Mouse (Mus musculus) midbrain, embryonic 11.5 days (tissue): ENCODE measurements around the gene Cd79a. TPM values are rescaled to one million over a fixed set of nuclear protein-coding genes. Genes with fewer than 3 reads are reported as not detected.

ENCODE experiments used
- ATAC-seq: fragments of 200-750 bp; cut with Nextera tagmentation; 2 replicates; pipeline ENCODE4 v1.8.0; 2017; ENCODE audit warnings: moderate TSS enrichment, moderate library complexity; ENCODE audit not compliant: low FRiP score
- DNase-seq: peaks from one replicate; pipeline ENCODE4 v3.0.0; 2015; ENCODE audit warnings: low spot score; ENCODE audit errors: missing footprints
- H3K27ac ChIP-seq: fragments of 300-500 bp; sonication (generic); 2 replicates; pipeline ENCODE4 v1.5.1; 2014; ENCODE audit warnings: low read depth, low read length
- H3K27me3 ChIP-seq: fragments of 300-500 bp; sonication (generic); 2 replicates; pipeline ENCODE4 v1.6.1; 2014; ENCODE audit warnings: mild to moderate bottlenecking, low read length, moderate library complexity, mixed read lengths; ENCODE audit not compliant: control insufficient read depth, insufficient read depth
- H3K36me3 ChIP-seq: fragments of 300-500 bp; sonication (generic); 2 replicates; pipeline ENCODE4 v1.6.1; 2014; ENCODE audit warnings: mild to moderate bottlenecking, low read length, moderate library complexity, mixed read lengths; ENCODE audit not compliant: control insufficient read depth, insufficient read depth
- H3K4me1 ChIP-seq: fragments of 300-500 bp; sonication (generic); 2 replicates; pipeline ENCODE4 v1.6.1; 2014; ENCODE audit warnings: low read length; ENCODE audit not compliant: control insufficient read depth, insufficient read depth
- H3K4me2 ChIP-seq: fragments of 300-500 bp; sonication (generic); 2 replicates; pipeline ENCODE4 v1.6.1; 2014; ENCODE audit warnings: mild to moderate bottlenecking, moderate library complexity
- H3K4me3 ChIP-seq: fragments of 300-500 bp; sonication (generic); 2 replicates; pipeline ENCODE4 v1.5.1; 2014; ENCODE audit warnings: low read depth, low read length
- H3K9ac ChIP-seq: fragments of 300-500 bp; sonication (generic); 2 replicates; pipeline ENCODE4 v1.6.1; 2014; ENCODE audit warnings: low read length
- H3K9me3 ChIP-seq: fragments of 300-500 bp; sonication (generic); 2 replicates; pipeline ENCODE4 v1.6.1; 2016; ENCODE audit warnings: low read length; ENCODE audit not compliant: control insufficient read depth
- WGBS: fragments of 180-500 bp; shearing (Covaris S2); extraction: QIAGEN DNeasy Blood & Tissue Kit; methylation state at CpG from one replicate; pipeline ENCODE4 v1.1.7; 2014; 5-methylcytosine and 5-hydroxymethylcytosine counted together
- polyA plus RNA-seq: library from polyadenylated mRNA; unstranded; fragments of >200 nt; fragmentation: Nextera tagmentation; extraction: Ambion mirVana; gene quantifications from 2 replicates; pipeline ENCODE4 v1.2.1, GENCODE M21; 2014

The Cd79a gene
- polyA plus RNA-seq, 1 experiment from 2014 or later = 0.12 TPM

DNA sequence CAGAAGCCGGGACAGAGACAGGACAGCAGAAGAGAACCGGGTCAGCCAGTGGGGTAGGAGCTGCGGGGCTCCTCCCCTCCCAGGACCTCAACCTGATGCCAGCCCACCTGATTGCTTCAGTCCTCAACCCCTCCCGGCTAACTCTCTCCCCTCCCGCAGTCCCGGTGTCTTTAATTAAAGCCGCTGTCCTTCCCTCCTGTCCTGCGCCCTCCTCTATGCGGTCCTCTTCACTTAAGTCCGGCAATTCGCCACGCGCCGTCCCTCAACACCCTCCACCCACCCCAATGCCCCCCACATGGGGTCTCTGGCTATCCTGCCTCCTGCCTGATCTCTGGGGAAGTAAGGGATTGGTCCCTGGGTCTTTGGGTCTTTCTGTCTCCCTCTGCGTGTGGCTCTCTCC is 34.5 kb downstream of the Cd79a start:
- DNase-seq (peak; percentile 91), ATAC-seq (no peak)
- under 1% methylated on average over 15 of the region's 15 CpGs for whole genome bisulfite sequencing
- H3K4me3 ChIP-seq = no peak overlapping the region
- no peaks in the 10 kb centered on the region for H3K36me3 ChIP-seq
- peaks cover 53% of the 10 kb centered on the region for H3K27me3 ChIP-seq
- H3K27ac ChIP-seq = no peak overlapping the region
- H3K4me1 ChIP-seq = peaks cover 16% of the 10 kb centered on the region
- H3K9ac ChIP-seq = no peak overlapping the region
- H3K9me3 ChIP-seq = no peaks in the 10 kb centered on the region
- peak overlapping the region; percentile 3; the same call in 1 of the 2 replicates for H3K4me2 ChIP-seq

- no peaks in the 10 kb centered on the region for H3K9me3 ChIP-seq
- peaks cover 78% of the 10 kb centered on the region for H3K27me3 ChIP-seq
- H3K4me2 ChIP-seq = peak overlapping the region; percentile 42
- no peak overlapping the region for H3K27ac ChIP-seq
- DNase-seq = peak; percentile 92
- 4% methylated on average over 6 of the region's 6 CpGs for WGBS
- no peaks in the 10 kb centered on the region for H3K36me3 ChIP-seq
- H3K9ac ChIP-seq = no peak overlapping the region
- ATAC-seq = no peak
- no peak overlapping the region for H3K4me3 ChIP-seq
- peaks cover 9% of the 10 kb centered on the region for H3K4me1 ChIP-seq
Measured at GRCm38 (mm10) chr7:24943641-24944040, 46.5 kb downstream of the Cd79a start.

DNA sequence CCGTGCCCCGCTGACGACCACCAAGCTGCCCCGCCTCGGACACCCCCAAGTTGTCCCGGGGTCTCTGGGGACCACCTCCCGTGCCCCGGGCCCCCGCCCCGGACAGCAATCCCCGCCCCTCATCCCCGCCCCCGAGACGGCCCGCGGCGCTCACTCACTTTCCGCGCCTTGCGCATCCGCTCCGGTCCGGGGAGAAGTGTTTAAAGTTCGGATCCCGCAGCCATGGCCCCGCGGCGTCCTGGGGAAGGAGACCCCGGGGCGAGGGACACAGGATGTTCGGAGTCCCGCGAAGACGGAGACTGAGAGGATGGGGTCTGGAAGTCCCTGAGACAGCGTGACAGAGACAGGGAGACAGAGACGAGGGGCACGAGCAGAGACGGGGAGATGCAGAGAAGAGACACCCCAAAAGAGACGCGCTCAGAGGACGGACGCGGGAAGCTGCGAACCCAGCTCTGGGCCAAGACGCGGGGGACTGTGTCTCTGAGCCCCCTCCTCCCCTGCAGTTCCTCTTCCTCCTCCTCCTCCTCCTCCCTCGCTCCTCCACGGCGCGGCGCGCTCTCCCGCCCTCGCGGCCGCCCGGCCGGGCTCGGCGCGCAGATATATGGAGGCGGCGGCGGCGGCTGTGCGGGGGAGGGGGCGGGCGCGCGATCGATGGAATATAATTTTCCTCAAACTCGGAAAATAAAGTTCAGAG is 47.2 kb downstream of the Cd79a start, which contains the start of gene Gm4881:
TSS of gene Gm4881 (minus strand) at position 238 of the 694 bp plus-strand sequence.
- Histone ChIP-seq H3K4me3 (peak within 1 kb of the TSS; percentile 22), H3K36me3 (no peaks in the 10 kb centered on the region), H3K27ac (no peak within 1 kb of the TSS), H3K9ac (no peak within 1 kb of the TSS; the same call in 1 of the 2 replicates), H3K4me2 (peak within 1 kb of the TSS; percentile 42), H3K9me3 (no peaks in the 10 kb centered on the region), H3K27me3 (peaks cover 84% of the 10 kb centered on the region), H3K4me1 (peaks cover 14% of the 10 kb centered on the region)
- DNase-seq (peak; percentile 90), ATAC-seq (no peak)
- under 1% methylated on average over 62 of the region's 72 CpGs for WGBS

DNA sequence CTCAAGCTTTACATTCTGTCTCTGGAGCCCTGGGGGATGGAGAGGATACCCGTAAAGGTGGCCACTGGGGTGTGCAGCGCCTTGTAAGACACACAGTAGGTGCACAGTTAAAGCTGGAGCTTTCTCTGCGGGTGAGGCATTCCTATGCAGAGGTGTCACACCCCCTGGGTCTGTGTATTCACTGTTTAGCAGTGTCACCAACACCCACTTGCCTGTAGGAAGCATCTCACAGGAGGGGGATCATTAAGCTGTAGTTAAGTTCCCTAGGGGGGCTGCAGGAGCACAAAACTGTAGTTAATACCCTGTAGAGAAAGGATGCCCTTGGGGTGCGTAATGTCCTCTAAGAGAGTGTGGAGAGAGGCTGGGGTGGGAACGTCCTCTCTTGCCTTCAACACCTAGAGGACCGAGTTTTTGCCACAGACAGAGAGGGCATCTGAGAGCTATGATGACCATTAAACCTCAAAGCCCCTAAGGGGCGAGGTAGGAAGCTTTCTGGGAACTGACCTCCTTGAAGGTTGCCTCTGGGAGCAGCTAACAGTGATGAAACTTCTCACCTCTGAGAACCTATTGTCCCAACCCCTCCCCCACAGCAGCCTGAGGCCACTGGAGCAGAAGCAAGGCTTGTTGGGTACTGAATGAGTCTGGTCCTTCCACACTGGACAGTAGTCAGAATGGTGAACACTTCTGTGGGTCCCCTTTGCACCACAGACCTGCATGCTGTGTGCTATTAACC is 50.3 kb downstream of the Cd79a start:
- Histone ChIP-seq H3K27ac (no peak overlapping the region), H3K9ac (no peak overlapping the region), H3K4me1 (peaks cover 31% of the 10 kb centered on the region), H3K36me3 (no peaks in the 10 kb centered on the region), H3K4me3 (no peak overlapping the region), H3K4me2 (no peak overlapping the region), H3K9me3 (no peaks in the 10 kb centered on the region), H3K27me3 (peaks cover 84% of the 10 kb centered on the region)
- ATAC-seq (no peak), DNase-seq (peak; percentile 86)
- 2% methylated on average over 7 of the region's 7 CpGs for WGBS

GRCm38 (mm10) chr7:24948774-24949173 is 51.6 kb downstream of the Cd79a start:
- ATAC-seq (no peak), DNase-seq (peak; percentile 91)
- H3K9ac ChIP-seq = no peak overlapping the region; the same call in 1 of the 2 replicates
- no peaks in the 10 kb centered on the region for H3K36me3 ChIP-seq
- peaks cover 31% of the 10 kb centered on the region for H3K4me1 ChIP-seq
- H3K4me2 ChIP-seq = peak overlapping the region; percentile 23; the same call in 1 of the 2 replicates
- 3% methylated on average over 29 of the region's 29 CpGs for WGBS
- H3K27me3 ChIP-seq = peaks cover 83% of the 10 kb centered on the region
- H3K4me3 ChIP-seq = peak overlapping the region; percentile 10; the same call in 1 of the 2 replicates
- no peak overlapping the region for H3K27ac ChIP-seq
- no peaks in the 10 kb centered on the region for H3K9me3 ChIP-seq

DNA sequence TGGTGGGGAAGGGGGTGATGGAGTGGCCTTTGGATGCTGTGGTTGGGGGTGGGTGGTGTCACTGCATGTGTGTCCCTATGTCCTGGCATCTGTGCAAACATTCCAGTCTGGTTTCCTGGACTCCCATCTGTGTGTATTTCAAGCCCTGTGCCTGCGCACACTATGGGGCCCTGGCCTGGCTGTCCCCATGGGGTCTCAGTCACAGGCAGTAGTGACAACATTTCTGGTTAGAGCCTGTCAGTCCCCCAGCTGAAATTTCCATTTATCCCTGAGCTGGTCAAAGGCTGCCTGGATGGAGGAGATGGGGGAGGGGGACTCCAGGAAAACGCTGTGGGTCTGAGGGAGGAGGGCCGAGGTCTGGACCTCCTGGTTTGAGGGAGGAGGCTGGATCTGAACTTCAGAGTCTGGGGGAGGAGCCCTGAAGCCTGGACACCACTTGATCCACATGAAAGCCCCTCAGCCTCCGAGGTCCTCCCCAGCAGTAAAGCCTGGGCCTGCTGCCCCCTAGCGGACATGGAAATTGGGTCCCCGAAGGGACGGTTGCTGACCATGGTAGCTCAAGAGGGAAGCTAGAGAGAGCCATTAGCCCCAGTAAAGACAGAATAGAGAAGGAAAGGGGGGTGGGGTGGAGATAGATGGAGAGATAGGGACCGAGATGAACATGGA is 52.9 kb downstream of the Cd79a start:
- no peak overlapping the region for H3K4me3 ChIP-seq
- no peaks in the 10 kb centered on the region for H3K9me3 ChIP-seq
- H3K4me2 ChIP-seq = no peak overlapping the region
- ATAC-seq (peak; percentile 80), DNase-seq (peak; percentile 100)
- peaks cover 80% of the 10 kb centered on the region for H3K27me3 ChIP-seq
- no peak overlapping the region for H3K9ac ChIP-seq
- WGBS = 2% methylated on average over 8 of the region's 8 CpGs
- H3K4me1 ChIP-seq = peaks cover 31% of the 10 kb centered on the region
- no peaks in the 10 kb centered on the region for H3K36me3 ChIP-seq
- peak overlapping the region; percentile 40; the same call in 1 of the 2 replicates for H3K27ac ChIP-seq

Other genes starting within 250 kb of the Cd79a start
- gene Tex101, start 220.7 kb upstream of the Cd79a start, polyA plus RNA-seq = not detected in 2 replicates
- not detected in 2 replicates for gene BC049730, start 188.1 kb upstream of the Cd79a start, polyA plus RNA-seq
- not detected in 2 replicates for gene Gm4763, start 170.5 kb upstream of the Cd79a start, polyA plus RNA-seq
- gene Cd177, start 137.1 kb upstream of the Cd79a start, polyA plus RNA-seq = not detected in 2 replicates
- gene Ceacam10, start 120.2 kb upstream of the Cd79a start, polyA plus RNA-seq = not detected in 2 replicates
- gene Gm9844, start 35.2 kb upstream of the Cd79a start, polyA plus RNA-seq = 19.9 and 20.6 TPM in 2 replicates
- gene Lypd4, start 27.4 kb upstream of the Cd79a start, polyA plus RNA-seq = not detected in 2 replicates
- not detected in 2 replicates for gene Dmrtc2, start 27.3 kb upstream of the Cd79a start, polyA plus RNA-seq
- 1,753 and 1,929 TPM in 2 replicates for gene Rps19, start 13.0 kb upstream of the Cd79a start, polyA plus RNA-seq
- gene Arhgef1, start 5.5 kb downstream of the Cd79a start, polyA plus RNA-seq = 37.7 and 38.1 TPM in 2 replicates
- gene Gm4881, start 47.1 kb downstream of the Cd79a start, polyA plus RNA-seq = 2.0 and 2.2 TPM in 2 replicates
- 108 and 110 TPM in 2 replicates for gene Rabac1, start 75.4 kb downstream of the Cd79a start, polyA plus RNA-seq
- 34.4 and 36.0 TPM in 2 replicates for gene Atp1a3, start 108.6 kb downstream of the Cd79a start, polyA plus RNA-seq
- 8.7 and 9.3 TPM in 2 replicates for gene Grik5, start 175.0 kb downstream of the Cd79a start, polyA plus RNA-seq
- gene Zfp574, start 175.2 kb downstream of the Cd79a start, polyA plus RNA-seq = 20.3 and 22.9 TPM in 2 replicates